ENCODE assay signal across 17 mouse cellular contexts in genomic region chr12:86770927-86771326, GRCm38 (mm10). TPM values are rescaled to one million over a fixed set of nuclear protein-coding genes. Genes with fewer than 3 reads are reported as not detected.
DNase-seq lines count a peak whose midpoint lies in the region; ATAC-seq lines count a peak whose summit lies in the region.
"Had no signal": no experiment of that assay in that cellular context is flagged by ENCODE, and none has a peak within 500 bp of the region (broad histone marks: within the 10 kb centered on the region; RNA-seq: fewer than 3 reads in every experiment).

No protein-coding gene starts in this region.

- no peak overlapping the region for H3K4me2 ChIP-seq in heart, embryonic 15.5 days
- H3K4me2 ChIP-seq in neural tube, embryonic 13.5 days: no peak overlapping the region
- H3K4me2 ChIP-seq in forebrain, embryonic 14.5 days (ENCODE audit: low read length): no peak overlapping the region
- no peak overlapping the region for H3K4me2 ChIP-seq in neural tube, embryonic 15.5 days
- H3K4me2 ChIP-seq: liver, embryonic 13.5 days had no signal

- H3K9ac ChIP-seq in heart, embryonic 15.5 days: no peak overlapping the region
- H3K9ac ChIP-seq in neural tube, embryonic 13.5 days: no peak overlapping the region
- no peak overlapping the region for H3K9ac ChIP-seq in forebrain, embryonic 14.5 days (ENCODE audit: low read length)
- no peak overlapping the region for H3K9ac ChIP-seq in neural tube, embryonic 15.5 days (replicated peaks)
- H3K9ac ChIP-seq: liver, embryonic 13.5 days had no signal

- no peak for DNase-seq in heart, postnatal 25 days (ENCODE audit: low spot score)
- DNase-seq in neural tube, embryonic 10.5 days (ENCODE audit: extremely low spot score, low spot score): no peak
- DNase-seq in forebrain, embryonic 14.5 days (ENCODE audit: low spot score): peak; percentile 19
- no peak for DNase-seq in embryo, embryonic 11 days
- DNase-seq in layer of hippocampus, postnatal 36 days: no peak
- DNase-seq: liver, embryonic 13.5 days; spleen, adult 18-20 months had no signal

- no peaks in the 10 kb centered on the region for H3K36me3 ChIP-seq in heart, embryonic 15.5 days
- H3K36me3 ChIP-seq in neural tube, embryonic 13.5 days: no peaks in the 10 kb centered on the region
- H3K36me3 ChIP-seq in forebrain, embryonic 14.5 days (ENCODE audit: control insufficient read depth, insufficient read depth, low read length): no peaks in the 10 kb centered on the region
- H3K36me3 ChIP-seq in neural tube, embryonic 15.5 days: no peaks in the 10 kb centered on the region
- H3K36me3 ChIP-seq: liver, embryonic 13.5 days had no signal

- WGBS in heart, embryonic 15.5 days: 31% methylated on average over 3 of the region's 3 CpGs
- 10% methylated on average over 3 of the region's 3 CpGs for WGBS in neural tube, embryonic 13.5 days
- 1% methylated on average over 3 of the region's 3 CpGs for WGBS in forebrain, embryonic 14.5 days
- WGBS in neural tube, embryonic 15.5 days: 12% methylated on average over 3 of the region's 3 CpGs

- H3K4me1 ChIP-seq in heart, embryonic 15.5 days (replicated peaks): peaks cover 30% of the 10 kb centered on the region
- H3K4me1 ChIP-seq in neural tube, embryonic 13.5 days (replicated peaks): peaks cover 20% of the 10 kb centered on the region
- peaks cover 21% of the 10 kb centered on the region; the same call in 1 of the 2 replicates for H3K4me1 ChIP-seq in forebrain, embryonic 14.5 days (ENCODE audit: control insufficient read depth, insufficient read depth, low read length)
- peaks cover 27% of the 10 kb centered on the region for H3K4me1 ChIP-seq in neural tube, embryonic 15.5 days
- H3K4me1 ChIP-seq: liver, embryonic 13.5 days had no signal

- no peak for ATAC-seq in heart, embryonic 15.5 days (replicated peaks; ENCODE audit: insufficient number of reproducible peaks, insufficient read depth, low FRiP score, low read depth)
- ATAC-seq in neural tube, embryonic 13.5 days (ENCODE audit: low read depth): no peak
- no peak for ATAC-seq in forebrain, embryonic 14.5 days
- ATAC-seq in neural tube, embryonic 15.5 days (ENCODE audit: low FRiP score): no peak

- intact Hi-C loops in heart, postnatal 25 days (cut with DNase I): no loop called here

- no peaks in the 10 kb centered on the region for H3K27me3 ChIP-seq in heart, embryonic 15.5 days
- H3K27me3 ChIP-seq in neural tube, embryonic 13.5 days: no peaks in the 10 kb centered on the region
- no peaks in the 10 kb centered on the region for H3K27me3 ChIP-seq in forebrain, embryonic 14.5 days (replicated peaks; ENCODE audit: control insufficient read depth, insufficient read depth, low read length)
- no peaks in the 10 kb centered on the region; the same call in 1 of the 2 replicates for H3K27me3 ChIP-seq in neural tube, embryonic 15.5 days (replicated peaks)
- H3K27me3 ChIP-seq: liver, embryonic 13.5 days had no signal

- peak overlapping the region; percentile 74; the same call in 1 of the 2 replicates for H3K27ac ChIP-seq in heart, embryonic 15.5 days
- H3K27ac ChIP-seq in neural tube, embryonic 13.5 days (replicated peaks): 0 out of 2 replicates have a peak overlapping the region, but pooled peaks have one; percentile 1
- no peak overlapping the region for H3K27ac ChIP-seq in forebrain, embryonic 14.5 days (ENCODE audit: low read depth, low read length)
- peak overlapping the region; percentile 68 for H3K27ac ChIP-seq in neural tube, embryonic 15.5 days (replicated peaks)
- H3K27ac ChIP-seq: liver, embryonic 13.5 days had no signal

- H3K9me3 ChIP-seq in heart, embryonic 15.5 days (replicated peaks): no peaks in the 10 kb centered on the region
- H3K9me3 ChIP-seq in neural tube, embryonic 13.5 days: no peaks in the 10 kb centered on the region
- no peaks in the 10 kb centered on the region for H3K9me3 ChIP-seq in forebrain, embryonic 14.5 days (replicated peaks; ENCODE audit: control insufficient read depth, low read length)
- H3K9me3 ChIP-seq in neural tube, embryonic 15.5 days (replicated peaks): no peaks in the 10 kb centered on the region
- H3K9me3 ChIP-seq: liver, embryonic 13.5 days had no signal

- no peak overlapping the region for H3K4me3 ChIP-seq in heart, embryonic 15.5 days
- H3K4me3 ChIP-seq in neural tube, embryonic 13.5 days: no peak overlapping the region
- no peak overlapping the region for H3K4me3 ChIP-seq in forebrain, embryonic 14.5 days (ENCODE audit: low read depth, low read length)
- no peak overlapping the region for H3K4me3 ChIP-seq in neural tube, embryonic 15.5 days (replicated peaks)
- H3K4me3 ChIP-seq: erythroblast, embryonic 14.5 days; liver, embryonic 13.5 days; myocyte had no signal

RNA-seq across cellular contexts. Expression of gene Lrrc74a, which starts 36.8 kb away (rescaled TPM):
- not detected in 2 replicates for polyA plus RNA-seq in heart, embryonic 15.5 days (2015; fragmentation: Nextera tagmentation; extraction: Ambion mirVana)
- total RNA-seq in heart, postnatal 25 days (2021): not detected
- not detected in 2 replicates for polyA plus RNA-seq in neural tube, embryonic 13.5 days (2015; fragmentation: Nextera tagmentation; extraction: Ambion mirVana)
- polyA plus RNA-seq in forebrain, embryonic 14.5 days (2014; fragmentation: Nextera tagmentation; extraction: Ambion mirVana): not detected in 2 replicates
- polyA plus RNA-seq in neural tube, embryonic 15.5 days (2015; fragmentation: Nextera tagmentation; extraction: Ambion mirVana): not detected in 2 replicates
- not detected for total RNA-seq in layer of hippocampus, postnatal 36 days (2021)
- total RNA-seq: adrenal gland, postnatal 25 days; gastrocnemius, postnatal 14 days; left cerebral cortex, postnatal 10 days had no signal
- polyA plus RNA-seq: erythroblast, embryonic 14.5 days; heart, embryonic 14.5 days; large intestine, adult 2 months; liver, embryonic 13.5 days; myocyte had no signal

RNA-seq across cellular contexts. Expression of gene Angel1, which starts 44.7 kb away (rescaled TPM):
- polyA plus RNA-seq in heart, embryonic 15.5 days (2015; fragmentation: Nextera tagmentation; extraction: Ambion mirVana): 7.2 and 9.0 TPM in 2 replicates
- 1 to 10 TPM; 3.4 to 3.5 TPM for total RNA-seq in heart, postnatal 25 days (2021)
- polyA plus RNA-seq in neural tube, embryonic 13.5 days (2015; fragmentation: Nextera tagmentation; extraction: Ambion mirVana): 12.6 and 16.1 TPM in 2 replicates
- 7.6 and 9.1 TPM in 2 replicates for polyA plus RNA-seq in forebrain, embryonic 14.5 days (2014; fragmentation: Nextera tagmentation; extraction: Ambion mirVana)
- 11.2 and 11.7 TPM in 2 replicates for polyA plus RNA-seq in neural tube, embryonic 15.5 days (2015; fragmentation: Nextera tagmentation; extraction: Ambion mirVana)
- 1 to 10 TPM; 6.0 to 6.2 TPM for total RNA-seq in layer of hippocampus, postnatal 36 days (2021)
